Mouse (Mus musculus) midbrain, embryonic 11.5 days (tissue): ENCODE results near the gene Meox1. TPM values are rescaled to one million over a fixed set of nuclear protein-coding genes. Genes with fewer than 3 reads are reported as not detected.
A peak's percentile ranks its signal among the peaks of the same experiment; 100 is the strongest.

Source experiments
- ATAC-seq: fragments of 200-750 bp; cut with Nextera tagmentation; 2 replicates; pipeline ENCODE4 v1.8.0; 2017; ENCODE audit warnings: moderate TSS enrichment, moderate library complexity; ENCODE audit not compliant: low FRiP score
- DNase-seq: peaks from one replicate; pipeline ENCODE4 v3.0.0; 2015; ENCODE audit warnings: low spot score; ENCODE audit errors: missing footprints
- H3K27ac ChIP-seq: fragments of 300-500 bp; sonication (generic); 2 replicates; pipeline ENCODE4 v1.5.1; 2014; ENCODE audit warnings: low read depth, low read length
- H3K27me3 ChIP-seq: fragments of 300-500 bp; sonication (generic); 2 replicates; pipeline ENCODE4 v1.6.1; 2014; ENCODE audit warnings: mild to moderate bottlenecking, low read length, moderate library complexity, mixed read lengths; ENCODE audit not compliant: control insufficient read depth, insufficient read depth
- H3K36me3 ChIP-seq: fragments of 300-500 bp; sonication (generic); 2 replicates; pipeline ENCODE4 v1.6.1; 2014; ENCODE audit warnings: mild to moderate bottlenecking, low read length, moderate library complexity, mixed read lengths; ENCODE audit not compliant: control insufficient read depth, insufficient read depth
- H3K4me1 ChIP-seq: fragments of 300-500 bp; sonication (generic); 2 replicates; pipeline ENCODE4 v1.6.1; 2014; ENCODE audit warnings: low read length; ENCODE audit not compliant: control insufficient read depth, insufficient read depth
- H3K4me2 ChIP-seq: fragments of 300-500 bp; sonication (generic); 2 replicates; pipeline ENCODE4 v1.6.1; 2014; ENCODE audit warnings: mild to moderate bottlenecking, moderate library complexity
- H3K4me3 ChIP-seq: fragments of 300-500 bp; sonication (generic); 2 replicates; pipeline ENCODE4 v1.5.1; 2014; ENCODE audit warnings: low read depth, low read length
- H3K9ac ChIP-seq: fragments of 300-500 bp; sonication (generic); 2 replicates; pipeline ENCODE4 v1.6.1; 2014; ENCODE audit warnings: low read length
- H3K9me3 ChIP-seq: fragments of 300-500 bp; sonication (generic); 2 replicates; pipeline ENCODE4 v1.6.1; 2016; ENCODE audit warnings: low read length; ENCODE audit not compliant: control insufficient read depth
- WGBS: fragments of 180-500 bp; shearing (Covaris S2); extraction: QIAGEN DNeasy Blood & Tissue Kit; methylation state at CpG from one replicate; pipeline ENCODE4 v1.1.7; 2014; 5-methylcytosine and 5-hydroxymethylcytosine counted together
- polyA plus RNA-seq: library from polyadenylated mRNA; unstranded; fragments of >200 nt; fragmentation: Nextera tagmentation; extraction: Ambion mirVana; gene quantifications from 2 replicates; pipeline ENCODE4 v1.2.1, GENCODE M21; 2014

Meox1 gene
- polyA plus RNA-seq: 0.29 TPM in 1 of 2 replicates, not detected in the other

DNA sequence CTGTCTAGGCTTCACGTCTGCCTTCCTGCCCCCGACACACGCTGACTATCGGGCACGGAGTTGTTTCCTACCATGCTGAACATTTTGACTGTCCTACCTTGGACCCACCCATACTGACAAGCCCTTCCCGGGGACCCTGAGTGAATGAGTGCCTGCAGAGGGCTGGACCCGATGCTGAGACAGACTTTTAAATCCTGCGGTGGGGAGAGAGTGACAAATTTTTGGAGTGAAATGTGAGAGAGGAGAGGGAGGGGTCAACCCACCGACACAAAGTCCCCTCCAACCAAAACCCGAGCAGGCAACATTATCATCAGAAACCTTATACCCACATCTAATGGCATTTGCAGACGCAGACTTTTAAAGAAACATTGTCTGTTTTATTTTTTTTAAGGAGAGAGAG is at the start of gene Meox1:
Gene Meox1, minus strand, starts transcription at position 171 of the 400 bp plus-strand sequence.
- no peaks in the 10 kb centered on the region for H3K9me3 ChIP-seq
- 42% methylated on average over 11 of the region's 11 CpGs for WGBS
- no peak within 1 kb of the TSS for H3K4me2 ChIP-seq
- H3K9ac ChIP-seq: no peak within 1 kb of the TSS
- H3K4me3 ChIP-seq: no peak within 1 kb of the TSS
- no peak for DNase-seq
- no peaks in the 10 kb centered on the region for H3K36me3 ChIP-seq
- peaks cover 3% of the 10 kb centered on the region; the same call in 1 of the 2 replicates for H3K27me3 ChIP-seq
- ATAC-seq: no peak
- peaks cover 6% of the 10 kb centered on the region for H3K4me1 ChIP-seq
- H3K27ac ChIP-seq: no peak within 1 kb of the TSS

DNA sequence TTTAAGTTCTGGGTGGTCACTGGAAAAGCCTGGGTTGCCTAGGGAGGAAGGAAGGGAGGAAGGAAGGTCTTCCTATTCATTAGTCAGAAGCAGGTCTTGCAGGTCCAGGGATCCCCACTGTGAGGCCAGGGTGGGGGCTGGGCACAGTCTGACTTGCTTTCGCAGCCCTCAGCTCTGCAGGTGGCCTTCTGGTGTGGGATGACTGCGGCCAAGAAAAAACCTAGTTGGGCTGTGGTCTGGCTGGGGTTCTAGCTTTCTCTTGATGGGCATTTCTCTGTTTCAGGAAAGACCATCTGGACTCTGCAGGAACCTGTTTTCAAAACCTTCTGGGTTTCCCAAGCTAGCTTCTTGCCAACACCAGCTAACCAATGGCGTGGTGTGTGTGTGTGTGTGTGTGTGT is 48.9 kb upstream of the Meox1 start:
- Histone ChIP-seq H3K27me3 (peaks cover 3% of the 10 kb centered on the region; the same call in 1 of the 2 replicates), H3K4me1 (peaks cover 2% of the 10 kb centered on the region; the same call in 1 of the 2 replicates), H3K9me3 (no peaks in the 10 kb centered on the region), H3K4me2 (no peak overlapping the region), H3K9ac (no peak overlapping the region), H3K36me3 (no peaks in the 10 kb centered on the region), H3K4me3 (no peak overlapping the region), H3K27ac (no peak overlapping the region)
- 32% methylated on average over 3 of the region's 3 CpGs for WGBS
- ATAC-seq (no peak), DNase-seq (no peak)

DNA sequence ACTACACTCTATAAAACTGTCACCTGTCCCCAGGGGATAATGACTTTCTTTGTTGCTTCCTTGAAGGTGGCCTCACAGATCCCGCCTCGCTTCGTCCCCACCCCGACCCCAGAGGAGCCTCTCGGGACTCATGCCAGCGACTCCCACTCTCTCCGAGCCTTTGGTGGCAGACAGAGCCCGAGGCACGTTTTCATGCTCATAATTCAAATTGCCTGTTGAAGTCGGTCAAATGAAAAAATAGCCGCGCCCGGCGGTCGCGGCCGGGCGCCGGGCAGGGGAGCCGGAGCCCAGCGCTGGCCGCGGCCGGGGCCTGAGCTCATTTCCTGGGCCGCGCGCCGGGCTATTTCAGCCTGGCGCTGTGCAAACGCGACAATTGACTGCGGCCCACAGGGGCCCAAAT is 42.9 kb upstream of the Meox1 start:
- Histone ChIP-seq H3K9me3 (no peaks in the 10 kb centered on the region), H3K36me3 (no peaks in the 10 kb centered on the region), H3K4me2 (peak overlapping the region; percentile 78), H3K4me3 (peak overlapping the region; percentile 39), H3K27ac (no peak overlapping the region), H3K9ac (peak overlapping the region; percentile 68), H3K27me3 (peaks cover 13% of the 10 kb centered on the region; the same call in 1 of the 2 replicates), H3K4me1 (peaks cover 4% of the 10 kb centered on the region)
- ATAC-seq (no peak), DNase-seq (peak; percentile 96)
- under 1% methylated on average over 32 of the region's 32 CpGs for WGBS

DNA sequence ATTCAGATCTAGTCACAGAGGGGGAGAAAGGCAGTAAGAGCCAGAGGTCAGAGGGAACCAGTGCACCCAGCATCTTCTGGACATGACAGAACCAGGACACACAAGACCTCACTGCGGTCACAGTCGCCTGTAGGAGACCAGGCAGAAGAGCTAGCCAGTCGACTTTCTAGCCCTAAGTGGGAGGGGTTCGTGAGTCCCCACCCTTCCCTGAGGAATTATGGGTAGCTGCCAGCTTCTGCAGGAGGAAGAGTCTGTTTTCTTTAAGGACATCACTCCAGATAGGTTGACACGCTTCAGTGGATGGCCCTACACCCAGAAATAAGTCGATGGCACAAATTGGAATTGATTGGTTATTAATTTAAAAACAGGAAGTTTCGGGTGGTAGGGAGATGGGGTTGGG is 42.2 kb upstream of the Meox1 start:
- H3K4me2 ChIP-seq: peak overlapping the region; percentile 78; the same call in 1 of the 2 replicates
- peaks cover 13% of the 10 kb centered on the region; the same call in 1 of the 2 replicates for H3K27me3 ChIP-seq
- DNase-seq: no peak

DNA sequence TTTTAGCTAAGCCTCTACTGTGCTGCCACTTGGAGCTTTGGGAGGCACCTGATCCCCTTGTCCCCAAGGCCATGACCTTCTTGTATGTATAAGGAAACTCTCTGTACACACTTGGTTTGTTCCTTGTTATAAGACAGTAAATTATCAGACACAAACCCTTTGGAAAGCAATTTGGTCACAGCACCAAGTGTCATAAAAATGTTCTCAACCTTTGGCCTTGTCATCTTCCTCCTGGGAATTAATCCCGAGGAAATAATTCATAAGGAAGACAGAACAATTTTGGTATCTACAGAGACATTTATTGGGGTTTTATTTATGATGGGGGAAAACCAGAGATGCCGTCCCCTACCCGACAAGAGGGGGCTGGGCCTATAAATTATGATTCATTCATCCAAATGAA is 41.6 kb upstream of the Meox1 start:
- Histone ChIP-seq H3K36me3 (no peaks in the 10 kb centered on the region), H3K9ac (no peak overlapping the region), H3K4me2 (no peak overlapping the region), H3K27me3 (peaks cover 13% of the 10 kb centered on the region; the same call in 1 of the 2 replicates), H3K9me3 (no peaks in the 10 kb centered on the region), H3K27ac (no peak overlapping the region), H3K4me3 (no peak overlapping the region), H3K4me1 (peaks cover 4% of the 10 kb centered on the region)
- no peak for DNase-seq
- ATAC-seq: no peak
- 85% methylated on average over 3 of the region's 3 CpGs for WGBS

More for the DNA sequence above, 42.2 kb upstream of the Meox1 start:
- no peak for ATAC-seq
- Histone ChIP-seq H3K27ac (no peak overlapping the region), H3K9me3 (no peaks in the 10 kb centered on the region), H3K36me3 (no peaks in the 10 kb centered on the region), H3K4me3 (no peak overlapping the region), H3K4me1 (peaks cover 4% of the 10 kb centered on the region), H3K9ac (no peak overlapping the region)
- WGBS: 26% methylated on average over 7 of the region's 7 CpGs

DNA sequence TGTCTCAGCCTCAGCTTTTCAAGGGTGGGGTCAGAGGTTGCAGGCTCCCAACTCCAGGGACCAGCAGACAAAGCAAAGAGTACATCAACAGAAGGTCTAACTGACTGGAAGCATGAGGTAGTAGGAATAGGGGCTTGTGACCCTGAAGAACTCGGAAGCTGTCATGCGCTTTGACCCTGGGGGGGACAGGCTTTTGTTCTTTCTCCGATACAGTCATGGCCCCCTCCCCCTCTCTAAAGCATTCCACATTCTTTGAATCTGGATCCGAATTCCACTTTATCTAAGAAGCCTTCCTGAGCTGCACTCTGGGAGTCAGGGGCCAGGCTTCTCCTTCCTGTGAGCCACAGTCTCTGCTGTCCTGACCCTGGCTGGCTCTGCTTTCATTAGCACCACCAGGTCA is 37.8 kb upstream of the Meox1 start:
- Histone ChIP-seq H3K9ac (no peak overlapping the region), H3K4me2 (no peak overlapping the region), H3K4me3 (no peak overlapping the region), H3K36me3 (no peaks in the 10 kb centered on the region), H3K4me1 (peaks cover 3% of the 10 kb centered on the region), H3K9me3 (no peaks in the 10 kb centered on the region), H3K27me3 (peaks cover 3% of the 10 kb centered on the region; the same call in 1 of the 2 replicates), H3K27ac (no peak overlapping the region)
- ATAC-seq (no peak), DNase-seq (no peak)
- 66% methylated on average over 4 of the region's 4 CpGs for WGBS

DNA sequence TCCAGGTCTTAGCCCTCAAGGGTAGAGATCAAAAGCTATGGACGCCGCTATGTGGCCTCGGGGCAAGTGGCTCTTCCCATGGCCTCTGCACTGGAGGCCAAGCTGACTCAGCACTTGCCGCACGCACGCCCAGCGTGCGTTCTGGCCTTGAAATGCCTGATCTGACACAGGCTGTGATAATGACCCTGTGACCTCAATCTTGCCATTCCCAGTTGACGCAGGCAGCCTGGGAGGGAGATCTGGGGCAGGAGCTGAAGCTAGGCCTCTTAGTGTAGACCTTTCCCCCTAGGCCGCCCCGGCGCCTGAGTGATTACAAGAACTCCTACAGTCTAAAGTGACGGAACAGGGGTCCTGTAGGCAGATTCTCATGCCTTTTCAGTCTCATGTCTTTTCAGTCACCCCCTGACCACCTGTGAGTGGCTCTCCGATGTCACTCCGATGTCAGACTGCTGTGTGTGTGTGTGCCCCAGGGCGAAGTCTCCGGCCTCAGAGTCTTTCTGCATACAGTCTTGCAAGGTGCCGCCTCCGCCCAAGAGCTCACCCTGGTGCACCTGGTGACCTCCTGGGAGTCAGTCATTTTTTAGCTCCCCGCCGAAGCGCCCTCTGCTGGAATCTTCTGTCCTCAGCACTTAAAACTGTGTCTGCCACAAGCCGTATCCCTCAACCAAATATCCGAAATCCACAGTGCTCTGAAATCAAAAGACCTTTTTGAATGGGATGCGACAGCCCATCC is 34.0 kb upstream of the Meox1 start:
- Histone ChIP-seq H3K4me1 (no peaks in the 10 kb centered on the region), H3K27ac (no peak overlapping the region), H3K9ac (no peak overlapping the region), H3K36me3 (no peaks in the 10 kb centered on the region), H3K27me3 (no peaks in the 10 kb centered on the region), H3K9me3 (no peaks in the 10 kb centered on the region), H3K4me2 (no peak overlapping the region), H3K4me3 (no peak overlapping the region)
- ATAC-seq: no peak
- peak; percentile 91 for DNase-seq
- 34% methylated on average over 25 of the region's 25 CpGs for WGBS

DNA sequence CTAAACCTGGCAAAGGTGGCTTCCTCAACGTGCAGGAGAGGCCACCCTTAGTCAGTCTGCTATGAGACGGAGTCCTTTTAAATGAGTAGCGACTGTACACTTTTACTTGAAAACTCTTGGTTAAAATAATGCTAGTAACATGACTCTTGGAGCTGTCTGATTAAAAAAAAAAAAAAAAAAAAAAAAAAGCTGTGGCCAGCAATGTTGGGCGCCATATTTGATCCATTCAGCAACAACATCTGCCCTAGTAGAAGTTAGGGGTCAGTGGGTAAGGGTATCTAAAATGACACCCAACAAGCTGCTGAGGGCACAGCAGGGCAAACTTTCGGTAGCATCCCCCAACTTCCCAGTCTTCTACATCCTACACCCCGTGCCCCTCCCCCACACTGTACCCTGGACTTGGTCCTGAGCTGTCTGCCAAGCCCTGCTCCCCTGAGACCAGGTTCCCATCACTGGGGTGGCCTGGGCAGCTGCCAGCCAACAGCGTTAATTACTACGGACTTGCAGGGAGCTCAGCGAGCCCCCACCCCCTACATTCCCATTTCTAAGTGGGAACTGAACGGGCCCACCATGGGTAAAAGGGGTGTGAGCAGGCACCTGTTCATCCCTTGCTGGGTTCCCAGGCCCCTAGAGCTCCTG is 32.9 kb upstream of the Meox1 start:
- Histone ChIP-seq H3K27me3 (no peaks in the 10 kb centered on the region), H3K27ac (no peak overlapping the region), H3K36me3 (no peaks in the 10 kb centered on the region), H3K9ac (no peak overlapping the region), H3K9me3 (no peaks in the 10 kb centered on the region), H3K4me3 (no peak overlapping the region), H3K4me1 (no peaks in the 10 kb centered on the region), H3K4me2 (no peak overlapping the region)
- no peak for ATAC-seq
- 88% methylated on average over 10 of the region's 10 CpGs for WGBS
- DNase-seq: no peak

DNA sequence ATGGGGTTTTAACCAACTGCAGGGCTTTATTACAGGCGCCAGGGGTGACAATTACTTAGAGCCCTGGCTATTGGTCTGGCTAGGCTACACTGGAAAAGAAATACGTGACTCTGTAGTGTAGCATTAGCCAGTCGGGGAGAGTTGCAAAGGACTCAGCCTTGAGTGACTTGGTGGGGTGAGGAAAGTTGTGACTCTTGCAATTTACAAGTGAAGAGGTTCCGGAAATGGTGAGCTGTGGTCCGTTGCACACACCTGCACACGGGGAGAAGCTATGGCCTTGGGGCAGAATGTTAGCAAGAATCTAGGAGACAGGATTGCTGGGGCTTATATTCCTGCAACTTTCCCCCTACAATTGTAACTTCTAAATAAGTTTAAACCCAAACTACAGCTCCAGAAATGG is 31.5 kb upstream of the Meox1 start:
- H3K27ac ChIP-seq: no peak overlapping the region

More for the DNA sequence above, 31.5 kb upstream of the Meox1 start:
- H3K4me3 ChIP-seq: no peak overlapping the region
- H3K36me3 ChIP-seq: no peaks in the 10 kb centered on the region
- DNase-seq: peak; percentile 77
- no peak overlapping the region for H3K4me2 ChIP-seq
- H3K27me3 ChIP-seq: no peaks in the 10 kb centered on the region
- H3K9me3 ChIP-seq: no peaks in the 10 kb centered on the region
- H3K4me1 ChIP-seq: no peaks in the 10 kb centered on the region
- no peak for ATAC-seq
- H3K9ac ChIP-seq: no peak overlapping the region
- 78% methylated on average over 6 of the region's 6 CpGs for WGBS
